Mouse (Mus musculus): ENCODE measurements around the gene Lbp.

Gene Lbp

GRCm38 (mm10) chr2:158313089-158313488, 6.8 kb downstream of the Lbp start:
- no peak for DNase-seq

GRCm38 (mm10) chr2:158316371-158316770, 10.1 kb downstream of the Lbp start:
- DNase-seq: peak; percentile 8 to 15

GRCm38 (mm10) chr2:158317026-158317425, 10.7 kb downstream of the Lbp start:
- peak; percentile 11 to 16 for DNase-seq

- no peak for DNase-seq
Measured at GRCm38 (mm10) chr2:158321596-158321995, 15.3 kb downstream of the Lbp start.

- no peak for DNase-seq
Measured at GRCm38 (mm10) chr2:158322845-158323244, 16.6 kb downstream of the Lbp start.

DNA sequence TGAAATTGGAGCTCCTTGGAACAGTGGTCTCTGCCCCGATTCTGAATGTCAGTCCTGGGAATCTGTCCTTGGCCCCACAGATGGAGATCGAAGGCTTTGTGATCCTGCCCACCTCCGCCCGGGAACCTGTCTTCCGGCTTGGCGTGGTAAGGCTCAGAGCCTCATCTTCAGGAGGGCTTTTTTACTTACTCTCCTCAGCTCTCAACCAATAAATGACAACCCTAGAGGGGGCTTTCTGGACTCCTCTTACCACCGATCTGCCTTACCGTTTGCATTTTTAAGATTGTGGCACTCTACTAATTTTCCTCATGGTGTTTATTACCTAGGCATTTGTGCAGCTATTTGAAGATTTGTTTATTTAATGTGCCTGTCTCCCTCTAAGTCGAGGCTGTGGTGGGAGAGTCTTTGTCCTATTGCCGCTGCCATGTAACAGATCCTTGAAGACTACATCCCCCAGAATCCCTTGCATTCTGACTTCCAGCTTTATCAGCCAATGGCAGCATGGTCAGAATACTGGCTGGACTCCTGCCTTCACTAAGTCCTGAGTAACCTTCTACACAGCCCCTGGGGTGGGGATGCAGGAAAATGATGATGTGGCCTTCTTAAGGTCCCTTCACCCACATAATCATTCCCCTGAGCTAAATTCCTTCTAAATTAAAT, 18.4 kb downstream of the Lbp start:
- peak; percentile 20 to 38 for DNase-seq

- DNase-seq: no peak
Measured at GRCm38 (mm10) chr2:158325609-158326008, 19.3 kb downstream of the Lbp start.

- no peak for DNase-seq
Measured at GRCm38 (mm10) chr2:158334356-158334755, 28.1 kb downstream of the Lbp start.

GRCm38 (mm10) chr2:158337698-158338097, 31.4 kb downstream of the Lbp start:
- no peak for DNase-seq

GRCm38 (mm10) chr2:158339948-158340564, 33.8 kb downstream of the Lbp start:
- peak; percentile 40 to 64 for DNase-seq

DNA sequence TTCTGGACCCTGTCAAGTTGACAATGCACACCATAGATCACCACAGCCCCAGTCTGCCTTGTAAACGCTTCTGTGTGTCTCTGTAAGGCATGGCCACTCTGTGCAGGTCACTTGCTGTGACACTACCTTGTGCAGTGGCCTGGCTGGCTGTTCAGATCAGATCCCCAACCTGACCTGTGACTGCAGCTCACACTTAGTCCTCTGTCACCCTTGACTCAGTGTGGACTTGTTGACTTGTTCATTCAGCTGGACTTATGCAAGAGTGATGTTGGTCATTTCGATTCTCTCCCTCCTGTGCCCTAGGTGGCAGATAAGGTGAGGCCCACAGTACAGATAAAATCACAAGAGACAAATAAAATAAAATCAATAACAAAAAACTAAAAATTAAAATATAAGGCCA, 35.0 kb downstream of the Lbp start:
- no peak for DNase-seq

GRCm38 (mm10) chr2:158343495-158343894, 37.2 kb downstream of the Lbp start:
- no peak for DNase-seq

GRCm38 (mm10) chr2:158346467-158346866, 40.2 kb downstream of the Lbp start:
- DNase-seq: no peak

DNA sequence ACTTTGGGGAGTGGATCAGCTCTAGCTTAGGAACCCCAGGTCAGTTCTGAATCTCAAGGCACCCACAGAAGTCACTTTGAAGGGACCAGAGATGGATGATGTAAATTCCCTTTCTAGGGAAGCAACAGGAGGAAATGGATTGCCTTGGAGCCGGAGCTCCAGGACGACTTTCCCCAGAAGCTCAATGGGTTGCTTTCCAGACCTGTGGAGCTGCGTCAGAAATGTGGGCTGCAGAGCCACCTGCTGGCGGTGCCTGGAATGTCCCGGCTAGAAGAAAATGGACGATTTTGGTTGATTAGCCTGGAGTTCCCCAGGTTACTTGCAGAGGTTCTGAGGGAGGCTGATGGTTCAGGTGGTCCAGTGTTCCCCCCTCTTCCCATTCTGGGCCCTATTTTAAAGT, 41.6 kb downstream of the Lbp start:
- DNase-seq: peak; percentile 61 to 77

DNA sequence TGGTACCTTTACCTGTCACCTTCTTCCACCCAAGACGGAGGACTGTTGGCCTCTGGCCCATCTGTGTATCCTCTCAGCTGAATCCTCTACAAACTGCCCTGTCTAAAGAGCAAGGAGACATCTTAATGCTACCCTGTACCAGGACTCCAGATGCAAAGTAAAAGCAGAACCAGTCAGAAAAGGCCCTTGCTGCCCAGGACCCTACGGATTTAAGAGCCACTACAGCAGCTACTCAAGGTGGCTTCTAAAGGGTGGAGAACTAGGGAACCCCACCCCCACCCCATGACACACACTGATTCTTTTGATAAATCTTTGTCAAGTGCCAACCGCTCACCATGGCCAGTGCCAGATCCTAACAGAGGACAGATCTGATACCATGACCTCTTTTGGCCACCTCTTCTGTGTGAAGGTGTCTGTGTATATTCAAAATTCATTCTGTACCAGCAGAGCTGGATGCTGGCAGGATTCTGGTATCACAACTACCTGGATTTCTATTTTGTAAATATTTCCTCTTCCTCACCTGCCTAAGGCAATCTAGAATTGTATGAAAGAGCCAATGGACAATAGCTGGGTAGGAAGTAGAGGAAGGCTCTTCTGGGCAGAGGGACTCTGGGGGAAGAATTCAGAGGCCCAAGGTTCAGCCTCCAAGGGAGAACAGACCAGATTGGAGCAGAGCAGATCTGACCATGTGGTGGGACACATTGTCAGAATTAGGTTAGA, 46.7 kb downstream of the Lbp start:
- DNase-seq: no peak

DNA sequence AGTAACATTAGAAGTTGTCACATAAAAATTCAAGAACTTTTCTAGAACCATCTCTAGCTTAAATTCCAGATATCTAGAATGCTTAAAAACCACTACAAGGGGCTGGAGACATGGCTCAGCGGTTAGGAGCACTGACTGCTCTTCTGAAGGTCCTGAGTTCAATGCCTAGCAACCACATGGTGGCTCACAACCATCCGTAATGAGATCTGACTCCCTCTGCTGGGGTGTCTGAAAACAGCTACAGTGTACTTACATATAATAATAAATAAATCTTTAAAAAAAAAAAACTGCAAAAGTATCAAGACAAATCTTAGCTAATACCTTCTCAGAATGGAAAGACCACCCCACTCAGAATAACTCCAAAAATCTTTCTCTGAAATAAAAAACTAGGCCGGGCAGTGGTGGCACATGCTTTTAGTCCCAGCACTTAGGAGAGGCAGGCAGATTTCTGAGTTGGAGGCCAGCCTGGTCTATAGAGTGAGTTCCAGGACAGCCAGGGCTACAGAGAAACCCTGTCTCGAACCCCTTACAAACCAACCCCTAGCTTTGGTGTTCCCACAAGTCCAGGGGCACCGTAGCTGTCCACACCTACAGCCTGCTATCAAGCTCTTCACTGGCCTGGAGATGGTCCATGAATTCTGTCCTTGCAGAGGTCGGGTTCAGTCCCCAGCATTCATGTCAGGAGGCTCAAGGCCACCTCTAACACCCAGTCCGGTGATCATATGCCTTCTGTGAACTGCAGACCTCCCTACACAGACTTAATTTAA, 48.2 kb downstream of the Lbp start:
- no peak for DNase-seq

DNA sequence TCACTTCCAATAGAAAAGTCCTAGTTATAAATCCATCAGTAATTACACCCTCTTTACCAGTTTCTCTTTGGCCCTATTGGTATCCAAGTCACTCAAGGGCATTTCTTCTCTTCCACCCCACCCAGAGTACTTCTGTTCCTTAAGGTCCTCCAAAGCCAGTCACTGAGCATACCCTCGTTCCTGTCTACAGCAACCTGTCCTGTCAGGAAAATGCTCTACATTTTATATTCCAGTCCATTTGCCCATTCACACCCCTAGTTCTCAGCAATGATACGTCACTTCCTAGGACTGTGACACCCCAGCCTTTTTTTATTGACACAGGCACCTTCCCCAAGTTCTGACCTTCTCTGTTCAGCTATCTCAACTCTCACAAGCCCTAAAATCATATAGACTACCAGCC, 48.9 kb downstream of the Lbp start:
- DNase-seq: no peak

DNA sequence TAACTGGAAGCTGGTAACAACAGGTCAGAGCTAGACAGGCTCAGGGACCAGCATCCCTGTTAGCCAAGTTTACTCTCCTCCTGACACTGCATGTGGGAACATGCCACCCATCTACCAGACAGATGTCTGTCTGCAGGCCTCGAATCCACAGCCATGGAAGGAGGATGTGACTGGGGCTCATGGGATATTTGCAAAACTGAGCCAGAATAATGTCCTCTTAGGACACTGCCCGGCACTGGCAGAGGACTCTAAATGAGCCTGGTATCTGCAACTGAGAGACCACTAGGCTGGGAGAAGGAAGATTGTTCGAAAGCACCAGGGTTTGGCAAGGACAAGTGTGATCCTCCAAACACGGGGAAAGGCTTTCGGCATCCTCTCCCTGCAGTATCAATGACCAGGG, 49.8 kb downstream of the Lbp start:
- DNase-seq: no peak

DNA sequence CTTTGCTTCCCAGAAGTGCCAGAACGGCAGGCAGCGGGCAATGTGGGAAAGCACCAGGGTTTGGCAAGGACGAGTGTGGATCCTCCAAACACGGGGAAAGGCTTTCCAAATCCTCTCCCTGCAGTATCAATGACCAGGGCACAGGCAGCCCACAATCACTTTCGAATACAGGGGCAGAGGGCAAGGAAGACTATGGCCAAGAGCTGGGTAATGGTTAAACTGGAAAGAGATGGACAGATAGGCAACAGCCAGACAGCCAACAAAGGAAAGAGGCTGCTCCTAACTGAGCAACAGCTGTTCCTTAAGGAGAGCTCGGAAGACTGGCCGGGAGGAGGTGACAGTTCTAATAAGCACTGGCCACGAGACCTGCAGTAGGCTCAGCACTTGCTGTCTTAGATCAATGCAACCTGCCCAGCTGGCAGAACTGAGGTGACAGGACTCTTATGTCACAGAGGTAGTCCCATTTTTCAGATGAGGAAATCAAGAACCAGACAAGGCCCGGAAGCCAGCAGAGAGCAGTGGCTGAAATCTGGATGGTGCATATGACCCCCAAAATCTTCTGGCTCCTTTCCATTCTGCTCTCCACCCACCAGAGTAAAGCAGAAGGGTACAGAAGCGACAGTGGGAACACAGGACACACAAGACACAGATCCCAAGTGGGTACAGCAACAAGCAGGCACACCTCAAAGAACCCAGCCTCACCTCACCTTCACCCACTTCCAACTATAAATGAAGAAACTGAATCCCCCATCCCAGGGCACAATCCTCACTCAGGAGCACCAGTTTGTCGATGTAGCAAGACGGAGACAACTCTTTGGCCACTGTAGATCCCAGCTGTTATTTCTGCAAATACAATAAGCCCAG, 53.7 kb downstream of the Lbp start:
- DNase-seq: no peak

GRCm38 (mm10) chr2:158360873-158361677, 54.8 kb downstream of the Lbp start:
- DNase-seq: peak; percentile 83 to 87

- DNase-seq: peak in 1 of 2 experiments; percentile 30
Measured at GRCm38 (mm10) chr2:158361678-158362320, 55.5 kb downstream of the Lbp start.

Data from cerebellum, adult 18-20 months (tissue).